Mouse (Mus musculus): ENCODE measurements at regions not wholly inside any gene's neighbourhood (a gene's known extent, or its start where the extent isn't known, plus 50 kb on each side); places are given as distances from the start of the nearest gene placed in this dataset.
"Not testable (repeated sequence)": the region's sequence is repeated elsewhere in the genome, so short reads cannot be mapped to it uniquely, and the experiment has no call there.

GRCm38 (mm10) chr3:37833387-37833786, 109.1 kb upstream of the Gm5148 start:
- DNase-seq (ENCODE audit: low spot score), result no peak

GRCm38 (mm10) chr3:37827546-37827945, 103.3 kb upstream of the Gm5148 start:
- DNase-seq (ENCODE audit: low spot score), result no peak

- DNase-seq (ENCODE audit: low spot score), result no peak
These were observed 101.3 kb upstream of the Gm5148 start for GRCm38 (mm10) chr3:37825602-37826001.

GRCm38 (mm10) chr3:37824681-37825080, 100.4 kb upstream of the Gm5148 start:
- no peak for DNase-seq (ENCODE audit: low spot score)

DNA sequence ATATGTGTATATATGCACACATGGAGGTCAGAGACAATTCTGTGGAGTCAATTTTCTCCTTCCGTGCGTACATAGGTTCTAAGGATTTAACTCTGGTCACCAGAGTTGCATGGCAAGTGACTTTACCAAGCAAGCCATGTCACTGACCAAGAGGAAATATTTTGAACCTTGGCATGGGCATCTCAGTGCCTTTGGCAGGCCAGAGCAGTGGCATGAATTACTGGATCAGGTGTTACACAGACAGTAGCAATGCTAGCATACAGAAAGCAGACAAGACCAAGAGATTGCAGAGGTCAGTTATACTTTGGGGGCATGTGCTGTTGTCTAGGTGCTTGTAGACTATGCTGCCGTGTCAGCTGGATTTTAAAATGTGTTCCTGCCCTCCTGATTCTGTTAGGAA, 95.2 kb upstream of the Gm5148 start:
- no peak for DNase-seq (ENCODE audit: low spot score)

GRCm38 (mm10) chr3:37817434-37817805, 93.1 kb upstream of the Gm5148 start:
- DNase-seq (ENCODE audit: low spot score), result no peak

GRCm38 (mm10) chr3:37816781-37817433, 92.6 kb upstream of the Gm5148 start:
- DNase-seq (ENCODE audit: low spot score), result no peak

GRCm38 (mm10) chr3:37815771-37816170, 91.5 kb upstream of the Gm5148 start:
- no peak for DNase-seq (ENCODE audit: low spot score)

DNA sequence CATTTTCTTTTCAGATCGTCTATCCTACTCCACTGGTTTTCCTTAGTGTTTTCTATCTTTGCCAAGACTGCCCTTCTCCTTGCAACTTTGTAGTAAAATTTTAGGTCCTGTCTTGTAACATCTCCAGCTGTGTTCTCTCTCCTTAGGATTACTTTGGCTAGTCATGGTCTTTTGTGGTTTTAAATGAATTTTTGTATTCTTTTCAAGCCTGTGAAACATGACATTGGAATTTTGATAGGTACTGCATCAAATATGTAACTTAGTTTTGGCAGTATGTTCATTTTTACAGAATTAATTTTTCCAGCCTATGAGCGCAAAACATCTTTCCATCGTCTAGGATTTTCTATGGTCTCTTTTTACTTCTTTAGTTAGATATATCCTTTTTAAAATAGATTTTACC, 88.6 kb upstream of the Gm5148 start:
- no peak for DNase-seq (ENCODE audit: low spot score)

- DNase-seq (ENCODE audit: low spot score), result no peak
These were observed 87.1 kb upstream of the Gm5148 start for GRCm38 (mm10) chr3:37811429-37811828.

- DNase-seq (ENCODE audit: low spot score), result no peak
These were observed 86.5 kb upstream of the Gm5148 start for GRCm38 (mm10) chr3:37810763-37811162.

DNA sequence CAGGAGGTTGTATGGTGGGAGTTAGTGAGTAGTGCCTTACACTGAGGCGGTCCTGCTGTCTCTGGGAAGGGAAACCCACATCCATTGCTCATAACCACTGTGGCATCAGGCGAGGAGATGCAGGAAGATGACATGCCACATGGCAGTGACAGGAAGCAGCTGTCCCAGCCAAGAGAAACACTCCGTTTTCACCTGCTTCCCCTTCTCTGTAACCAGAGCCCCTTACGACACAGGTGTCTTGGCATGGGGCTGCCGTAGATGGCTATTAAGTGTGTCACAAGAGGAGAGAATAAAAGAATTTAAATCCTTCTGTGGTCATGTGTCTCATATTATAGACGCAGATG, 81.5 kb upstream of the Gm5148 start:
- DNase-seq (ENCODE audit: low spot score), result no peak

DNA sequence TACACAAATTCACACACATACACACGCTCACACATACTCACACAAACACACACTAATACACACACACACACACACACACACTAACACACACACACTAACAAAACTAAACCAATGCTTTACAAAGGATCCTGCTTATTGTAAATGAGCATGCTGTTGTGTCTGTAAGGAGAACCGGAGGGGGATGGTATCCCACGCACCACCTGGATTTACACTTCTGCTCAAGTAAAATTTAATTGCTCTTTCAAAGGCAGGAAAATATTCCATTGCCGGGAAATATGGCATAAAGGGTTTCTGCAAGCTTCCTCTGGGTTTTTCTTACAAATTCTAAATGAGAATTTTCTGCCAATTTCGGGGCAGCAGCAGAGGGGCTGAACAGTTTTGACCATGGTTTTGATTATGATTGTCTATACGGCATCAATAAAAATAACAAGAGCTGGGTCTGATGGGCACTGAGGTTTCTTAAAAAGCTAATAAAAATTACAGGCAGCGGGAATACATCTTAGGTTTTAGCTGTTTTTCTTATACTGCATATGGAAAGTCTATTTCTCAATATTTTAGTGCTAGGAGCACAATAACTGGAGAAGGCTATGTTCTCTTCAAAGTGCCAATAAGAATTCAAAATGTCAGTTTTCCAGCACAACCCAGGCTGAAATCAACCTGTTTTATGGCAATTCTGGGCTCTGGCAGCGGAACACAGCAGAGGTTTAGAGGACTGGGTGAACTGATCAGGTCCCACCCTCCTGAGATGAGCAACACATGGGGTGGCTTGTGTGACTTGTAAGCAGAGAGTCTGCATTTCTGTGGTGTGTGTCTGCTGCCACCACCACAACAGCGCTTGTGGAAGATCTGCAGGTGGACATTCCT, 80.9 kb upstream of the Gm5148 start:
- DNase-seq (ENCODE audit: low spot score), result no peak

GRCm38 (mm10) chr3:37804261-37804660, 80.0 kb upstream of the Gm5148 start:
- no peak for DNase-seq (ENCODE audit: low spot score)

DNA sequence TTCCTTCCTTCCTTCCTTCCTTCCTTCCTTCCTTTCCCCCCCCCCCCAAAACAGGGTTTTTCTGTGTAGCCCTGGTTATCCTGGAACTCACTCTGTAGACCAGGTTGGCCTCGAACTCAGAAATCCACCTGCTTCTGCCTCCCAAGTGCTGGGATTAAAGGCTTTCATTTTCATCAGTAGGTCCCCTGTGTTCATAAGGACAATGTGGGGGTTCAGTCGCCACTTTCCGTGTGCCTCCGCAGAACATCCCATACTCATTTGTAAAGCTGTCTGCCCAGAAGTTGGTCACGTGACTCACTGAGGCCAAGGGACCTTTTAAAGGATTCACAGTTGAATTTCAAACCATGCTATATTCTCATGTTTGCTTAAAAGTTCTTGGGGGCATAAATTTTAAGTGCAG, 79.5 kb upstream of the Gm5148 start:
- DNase-seq (ENCODE audit: low spot score), result not testable (repeated sequence)

DNA sequence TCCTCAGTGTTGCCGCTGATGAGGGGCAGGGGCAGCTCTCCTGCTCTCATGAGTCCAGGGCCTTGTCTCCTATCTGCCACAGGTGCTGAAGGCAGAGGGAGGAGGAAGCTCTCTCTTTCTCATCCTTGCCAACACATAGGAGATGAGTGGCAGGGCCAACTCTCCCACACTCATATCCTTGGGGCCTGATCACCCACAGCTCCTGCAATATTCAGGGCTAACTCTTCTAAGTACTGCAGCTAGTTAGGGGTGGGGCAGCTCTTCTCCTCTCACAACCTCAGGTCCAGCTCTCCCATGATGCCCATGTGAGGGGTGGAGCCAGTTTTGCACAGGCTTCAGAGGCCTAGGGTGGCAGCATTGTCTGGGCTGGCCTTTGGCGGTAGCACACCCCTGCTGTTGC, 77.3 kb upstream of the Gm5148 start:
- no peak for DNase-seq (ENCODE audit: low spot score)

- DNase-seq (ENCODE audit: low spot score), result no peak
These were observed 75.5 kb upstream of the Gm5148 start for GRCm38 (mm10) chr3:37799809-37800208.

DNA sequence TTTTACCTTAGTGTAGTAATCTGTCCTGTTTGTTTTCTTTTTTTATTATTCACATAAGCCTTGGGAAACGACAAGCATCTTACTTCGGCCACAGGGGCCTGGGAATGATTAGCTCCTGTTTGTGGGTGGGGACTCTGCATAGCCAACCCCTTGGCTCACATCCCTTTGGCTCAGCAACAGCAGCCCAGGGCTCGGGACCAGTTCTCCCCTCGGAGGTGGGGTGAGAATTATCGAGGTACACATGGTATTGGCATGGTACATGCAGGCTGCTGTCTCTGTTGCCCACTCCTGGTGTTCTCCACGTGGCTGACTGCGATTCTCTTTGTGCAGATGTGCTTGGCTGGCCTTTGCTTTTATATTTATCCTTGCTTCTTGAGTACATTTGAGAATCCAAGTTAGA, 65.4 kb upstream of the Gm5148 start:
- DNase-seq (ENCODE audit: low spot score), result no peak

DNA sequence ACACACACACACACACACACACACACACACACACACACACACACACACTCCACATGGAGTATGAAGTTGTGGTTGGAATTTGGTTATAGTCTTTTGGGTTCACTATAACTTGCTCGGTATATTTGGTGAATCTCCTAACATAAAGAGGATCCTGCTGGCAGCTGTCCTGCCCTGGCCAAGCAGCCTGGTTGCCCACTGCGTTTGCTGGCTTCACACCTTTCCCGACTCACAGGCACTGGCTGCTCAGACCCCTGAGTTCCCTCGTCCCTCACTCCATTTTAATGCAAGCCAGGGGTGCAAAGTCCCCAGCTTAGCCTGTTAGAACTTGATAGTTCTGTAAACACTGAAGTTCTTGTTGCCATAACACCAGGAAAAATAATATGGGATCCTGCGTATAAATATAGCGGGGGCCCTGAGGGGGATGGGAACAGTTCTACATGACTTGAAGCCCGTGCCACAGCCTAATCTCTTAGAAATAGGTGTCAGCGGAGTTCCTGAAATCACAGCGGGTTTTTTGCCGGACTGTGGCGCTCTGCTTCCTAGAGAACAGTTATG, 64.9 kb upstream of the Gm5148 start:
- no peak for DNase-seq (ENCODE audit: low spot score)

DNA sequence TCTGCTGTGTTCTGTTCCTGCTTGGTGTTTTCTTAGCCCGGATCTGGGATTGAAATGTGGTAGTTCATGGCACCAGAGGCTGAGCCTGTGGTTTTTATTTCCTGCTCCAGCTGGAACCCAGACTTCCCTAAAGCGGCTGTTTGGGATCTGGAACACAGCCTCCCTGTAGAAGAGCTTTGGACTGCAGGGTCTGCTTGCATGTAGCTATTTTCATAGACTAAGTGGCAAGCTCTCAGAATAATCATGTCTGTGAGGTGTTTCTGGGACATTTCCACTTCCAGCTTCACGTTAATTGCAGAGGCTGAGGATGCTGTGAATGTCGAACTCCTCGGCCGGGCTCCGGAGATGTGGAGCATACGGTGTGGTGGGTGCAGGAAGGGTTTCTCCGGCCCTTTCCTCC, 64.1 kb upstream of the Gm5148 start:
- no peak for DNase-seq (ENCODE audit: low spot score)

- DNase-seq (ENCODE audit: low spot score), result no peak
These were observed 62.5 kb upstream of the Gm5148 start for GRCm38 (mm10) chr3:37786792-37787191.

DNA sequence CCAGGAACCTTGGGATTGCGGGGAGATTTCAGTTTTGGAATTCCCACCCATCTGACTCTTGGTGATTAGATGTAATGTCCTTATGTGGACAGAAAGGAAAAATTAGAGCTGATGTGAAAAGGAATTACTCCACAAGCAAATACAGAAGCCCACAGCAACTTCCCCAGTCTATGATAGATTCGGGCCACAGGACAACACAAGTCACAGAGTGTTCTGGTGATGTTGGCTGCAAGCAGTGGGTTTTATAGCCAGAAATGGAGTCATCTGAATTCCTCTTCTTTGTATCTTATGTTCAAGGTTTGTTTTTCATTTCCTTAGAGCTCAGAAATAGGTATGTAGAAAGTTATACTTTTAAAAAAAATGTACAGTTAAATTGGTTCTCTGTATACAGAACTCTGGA, 56.8 kb upstream of the Gm5148 start:
- DNase-seq (ENCODE audit: low spot score), result no peak

DNA sequence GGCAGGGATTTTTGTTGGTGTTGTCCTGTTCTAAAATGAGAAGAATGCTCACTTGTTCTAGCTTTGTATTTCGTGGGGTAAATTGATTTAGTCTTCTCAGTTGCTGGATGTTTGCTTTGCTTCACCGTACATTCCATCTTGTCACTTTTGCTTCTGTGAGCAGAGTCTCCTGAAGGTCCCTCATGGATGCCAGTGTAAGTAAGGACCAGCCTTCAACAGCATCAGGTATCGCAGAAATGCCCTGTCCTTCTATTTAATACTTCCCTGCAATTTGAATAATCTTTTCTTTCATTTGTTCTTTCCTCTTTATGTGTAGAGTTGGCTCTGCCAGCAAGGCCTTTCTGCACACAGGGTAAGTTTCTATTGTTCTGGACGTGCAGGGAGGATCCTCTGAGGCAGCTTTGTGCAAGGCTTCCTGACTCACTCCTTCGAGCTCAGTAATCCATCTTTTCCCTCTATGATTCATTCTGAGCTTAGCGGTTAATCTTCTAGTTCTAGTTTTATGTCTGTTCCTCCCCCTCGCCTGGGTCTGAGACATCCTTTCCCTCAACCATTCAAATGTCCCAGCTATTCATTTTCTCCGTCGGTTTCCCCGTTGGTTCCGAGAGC, 55.7 kb upstream of the Gm5148 start:
- no peak for DNase-seq (ENCODE audit: low spot score)
